ENCODE assay signal across 8 mouse cellular contexts in the genomic region with DNA sequence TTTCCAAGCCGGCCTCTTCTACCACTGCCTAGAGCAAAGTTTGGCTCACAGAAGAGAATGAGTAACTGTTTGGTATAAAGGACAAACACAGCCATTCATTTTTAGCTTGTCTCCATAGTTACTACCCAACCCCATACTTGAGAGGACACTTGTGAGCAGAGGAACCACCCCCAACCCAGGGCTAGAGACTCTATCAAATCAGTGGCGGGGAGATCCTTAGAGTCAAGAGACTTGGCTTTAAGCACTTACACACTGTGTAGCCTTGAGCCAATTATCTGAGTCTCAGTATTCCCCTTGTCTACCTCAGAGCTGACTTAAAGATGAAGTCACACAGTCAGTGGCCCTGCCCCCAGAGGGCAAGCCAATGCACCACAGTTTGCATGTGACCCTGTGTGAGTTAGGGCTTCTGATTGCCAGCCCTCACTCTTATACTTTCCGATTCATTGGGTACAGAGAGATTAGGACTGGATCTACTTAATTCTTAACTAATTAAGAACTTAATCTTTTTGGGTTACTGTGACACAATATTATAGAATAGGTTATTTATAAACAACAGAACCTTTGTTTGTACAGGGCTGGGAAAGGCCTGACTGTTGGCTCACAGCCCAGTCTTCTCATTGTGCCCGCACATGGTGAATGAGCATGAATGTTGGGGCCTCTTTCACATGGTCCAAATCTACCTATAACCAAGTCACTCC.
A peak's percentile ranks its signal among the peaks of the same experiment; 100 is the strongest.
DNase-seq lines count a peak whose midpoint lies in the region; ATAC-seq and TF ChIP-seq lines count a peak whose summit lies in the region.

No protein-coding gene starts in this region.

- no peak overlapping the region for H3K4me2 ChIP-seq in hindbrain, embryonic 13.5 days
- H3K4me2 ChIP-seq in limb, embryonic 15.5 days, result no peak overlapping the region
- no peak overlapping the region for H3K4me2 ChIP-seq in neural tube, embryonic 15.5 days

- H3K4me3 ChIP-seq in left cerebral cortex, adult 2 months, result no peak overlapping the region
- H3K4me3 ChIP-seq in hindbrain, embryonic 13.5 days, result no peak overlapping the region
- no peak overlapping the region for H3K4me3 ChIP-seq in limb, embryonic 15.5 days
- H3K4me3 ChIP-seq in neural tube, embryonic 15.5 days (replicated peaks), result no peak overlapping the region

- intact Hi-C loops in left cerebral cortex, postnatal 4 days (cut with DNase I), result no loop called here
- intact Hi-C loops in left cerebral cortex, adult 2 months (cut with DNase I), result no loop called here

- no peak for TF ChIP-seq CTCF in left cerebral cortex, adult 2 months (IDR thresholded peaks at IDR 0.05)

- no peaks in the 10 kb centered on the region for H3K9me3 ChIP-seq in hindbrain, embryonic 13.5 days
- no peaks in the 10 kb centered on the region for H3K9me3 ChIP-seq in limb, embryonic 15.5 days
- H3K9me3 ChIP-seq in neural tube, embryonic 15.5 days (replicated peaks), result no peaks in the 10 kb centered on the region

- WGBS in hindbrain, embryonic 13.5 days, result 57% methylated on average over 4 of the region's 4 CpGs
- 72% methylated on average over 4 of the region's 4 CpGs for WGBS in limb, embryonic 15.5 days
- WGBS in neural tube, embryonic 15.5 days, result 58% methylated on average over 4 of the region's 4 CpGs

- H3K9ac ChIP-seq in hindbrain, embryonic 13.5 days, result no peak overlapping the region
- H3K9ac ChIP-seq in limb, embryonic 15.5 days, result no peak overlapping the region
- no peak overlapping the region for H3K9ac ChIP-seq in neural tube, embryonic 15.5 days (replicated peaks)

- no peaks in the 10 kb centered on the region for H3K36me3 ChIP-seq in hindbrain, embryonic 13.5 days
- H3K36me3 ChIP-seq in limb, embryonic 15.5 days, result no peaks in the 10 kb centered on the region
- H3K36me3 ChIP-seq in neural tube, embryonic 15.5 days, result no peaks in the 10 kb centered on the region

- H3K27me3 ChIP-seq in hindbrain, embryonic 13.5 days, result no peaks in the 10 kb centered on the region
- no peaks in the 10 kb centered on the region for H3K27me3 ChIP-seq in limb, embryonic 15.5 days
- H3K27me3 ChIP-seq in neural tube, embryonic 15.5 days (replicated peaks), result no peaks in the 10 kb centered on the region

- peak; percentile 90 for ATAC-seq in hindbrain, embryonic 13.5 days (ENCODE audit: low FRiP score)
- ATAC-seq in limb, embryonic 15.5 days (ENCODE audit: insufficient number of reproducible peaks, low FRiP score, low TSS enrichment, low read depth), result peak; percentile 55; the same call in 1 of the 2 replicates
- peak; percentile 59; the same call in 1 of the 2 replicates for ATAC-seq in neural tube, embryonic 15.5 days (ENCODE audit: low FRiP score)

- H3K27ac ChIP-seq in left cerebral cortex, adult 2 months, result no peak overlapping the region
- H3K27ac ChIP-seq in hindbrain, embryonic 13.5 days, result no peak overlapping the region
- no peak overlapping the region for H3K27ac ChIP-seq in limb, embryonic 15.5 days
- no peak overlapping the region for H3K27ac ChIP-seq in neural tube, embryonic 15.5 days (replicated peaks)

- peak; percentile 13 for DNase-seq in left cerebral cortex, postnatal 4 days
- DNase-seq in left cerebral cortex, adult 2 months (ENCODE audit: extremely low spot score in 1 of 2, low spot score in 2 of 2), result no peak
- DNase-seq in natural killer cell, adult 2 months (ENCODE audit: low spot score in 2 of 2), result no peak
- DNase-seq in thymus, postnatal 10 days (ENCODE audit: low spot score in 2 of 2), result no peak
- DNase-seq in frontal cortex, postnatal 25 days (ENCODE audit: low spot score in 2 of 2), result no peak

- H3K4me1 ChIP-seq in hindbrain, embryonic 13.5 days (replicated peaks), result peaks cover 8% of the 10 kb centered on the region
- H3K4me1 ChIP-seq in limb, embryonic 15.5 days, result no peaks in the 10 kb centered on the region
- 0 out of 2 replicates have a peak, but pooled peaks cover 2% of the 10 kb centered on the region for H3K4me1 ChIP-seq in neural tube, embryonic 15.5 days
